Mouse (Mus musculus) forebrain, embryonic 14.5 days (tissue): ENCODE results near the gene Gm1604a. TPM values are rescaled to one million over a fixed set of nuclear protein-coding genes. Genes with fewer than 3 reads are reported as not detected.
"Not testable (repeated sequence)": the region's sequence is repeated elsewhere in the genome, so short reads cannot be mapped to it uniquely, and the experiment has no call there.

Source experiments
- ATAC-seq: fragments of 200-750 bp; cut with Nextera tagmentation; 2 replicates; pipeline ENCODE4 v1.8.0; 2017; ENCODE audit warnings: mild to moderate bottlenecking, moderate library complexity
- DNase-seq: peaks from one replicate; pipeline ENCODE4 v3.0.0-alpha.2; 2015; ENCODE audit warnings: low spot score
- H3K27ac ChIP-seq: fragments of 300-500 bp; sonication (generic); 2 replicates; pipeline ENCODE4 v1.5.1; 2014; ENCODE audit warnings: low read depth, mild to moderate bottlenecking, control low read depth, low read length, moderate library complexity
- H3K27me3 ChIP-seq: fragments of 300-500 bp; sonication (generic); replicated peaks from 2 replicates; pipeline ENCODE4 v1.6.1; 2014; ENCODE audit warnings: low read length, control low read depth, mixed read lengths; ENCODE audit not compliant: control insufficient read depth, insufficient read depth
- H3K36me3 ChIP-seq: fragments of 300-500 bp; sonication (generic); 2 replicates; pipeline ENCODE4 v1.6.1; 2014; ENCODE audit warnings: low read length, control low read depth; ENCODE audit not compliant: control insufficient read depth, insufficient read depth
- H3K4me1 ChIP-seq: fragments of 300-500 bp; sonication (generic); 2 replicates; pipeline ENCODE4 v1.6.1; 2014; ENCODE audit warnings: antibody characterized with exemption, low read length, control low read depth; ENCODE audit not compliant: control insufficient read depth, insufficient read depth
- H3K4me2 ChIP-seq: fragments of 300-500 bp; sonication (generic); 2 replicates; pipeline ENCODE4 v1.6.1; 2014; ENCODE audit warnings: mild to moderate bottlenecking, control low read depth, low read length
- H3K4me3 ChIP-seq: fragments of 300-500 bp; sonication (generic); 2 replicates; pipeline ENCODE4 v1.5.1; 2014; ENCODE audit warnings: low read depth, low read length, control low read depth
- H3K9ac ChIP-seq: fragments of 300-500 bp; sonication (generic); 2 replicates; pipeline ENCODE4 v1.6.1; 2014; ENCODE audit warnings: mild to moderate bottlenecking, low read length, control low read depth, moderate library complexity
- H3K9me3 ChIP-seq: fragments of 300-500 bp; sonication (generic); replicated peaks from 2 replicates; pipeline ENCODE4 v1.6.1; 2016; ENCODE audit warnings: low read length, control low read depth, mixed read lengths; ENCODE audit not compliant: control insufficient read depth
- WGBS: fragments of 180-500 bp; shearing (Covaris S2); extraction: QIAGEN DNeasy Blood & Tissue Kit; methylation state at CpG from one replicate; pipeline ENCODE4 v1.1.7; 2014; 5-methylcytosine and 5-hydroxymethylcytosine counted together
- polyA plus RNA-seq: library from polyadenylated mRNA; unstranded; fragments of >200 nt; fragmentation: Nextera tagmentation; extraction: Ambion mirVana; gene quantifications from 2 replicates; pipeline ENCODE4 v1.2.1, GENCODE M21; 2014

Gm1604a gene
- polyA plus RNA-seq, 1 experiment from 2014 or later: not detected

DNA sequence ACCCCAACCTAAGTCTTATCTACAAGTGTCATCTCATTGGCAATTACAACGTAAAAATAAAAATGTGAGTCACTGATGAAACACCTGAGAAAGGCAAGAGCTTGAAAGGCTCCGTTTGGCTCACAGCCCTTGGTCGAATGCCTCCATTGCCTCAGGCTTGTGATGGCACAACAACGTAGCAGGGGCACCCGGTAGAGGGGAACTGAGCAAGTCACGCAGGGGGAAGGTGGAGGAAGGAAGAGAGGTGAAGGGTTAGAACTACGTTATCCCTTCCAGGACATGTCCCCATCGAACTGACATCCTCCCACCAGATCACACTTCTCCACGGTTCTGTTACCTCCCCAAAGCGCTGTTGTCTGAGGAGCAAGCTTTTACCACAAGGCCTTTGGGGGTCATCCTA lies 101.1 kb downstream of the Gm1604a start:
- H3K36me3 ChIP-seq, H3K4me3 ChIP-seq, H3K9ac ChIP-seq, H3K4me2 ChIP-seq, H3K27ac ChIP-seq, DNase-seq, H3K4me1 ChIP-seq, H3K9me3 ChIP-seq, H3K27me3 ChIP-seq, ATAC-seq: not testable (repeated sequence)
- WGBS: 80% methylated on average over 5 of the region's 10 CpGs

- H3K4me3 ChIP-seq, H3K36me3 ChIP-seq, H3K27me3 ChIP-seq, H3K4me1 ChIP-seq, ATAC-seq, DNase-seq, H3K27ac ChIP-seq, H3K9ac ChIP-seq, H3K9me3 ChIP-seq, H3K4me2 ChIP-seq: not testable (repeated sequence)
- WGBS: no CpG with 5 or more reads among the region's 7 CpGs
Measured at GRCm38 (mm10) chr17:7134002-7134401, 108.6 kb downstream of the Gm1604a start.

DNA sequence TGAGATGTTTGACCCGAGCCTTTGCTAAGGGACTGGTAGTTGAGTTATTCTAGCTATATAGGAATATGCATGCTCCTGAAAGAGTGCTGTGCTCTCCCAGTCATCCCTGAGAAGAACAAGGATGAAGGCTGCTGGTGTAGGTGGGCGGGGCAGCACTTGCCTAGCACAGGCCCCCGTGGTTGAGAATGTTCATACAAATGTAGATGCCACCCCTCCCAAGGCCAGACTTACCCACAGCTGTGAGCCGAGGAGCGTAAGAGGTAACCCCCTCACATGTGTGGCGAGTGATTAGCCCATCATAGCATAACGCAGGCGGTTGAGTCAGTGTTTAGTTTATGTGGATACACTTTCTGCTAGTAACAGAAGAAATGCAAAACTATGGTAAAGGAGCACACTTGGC lies 109.9 kb downstream of the Gm1604a start:
- not testable (repeated sequence) for ATAC-seq, DNase-seq
- 93% methylated on average over 7 of the region's 8 CpGs for WGBS

More for the DNA sequence above, 109.9 kb downstream of the Gm1604a start:
- H3K4me1 ChIP-seq, H3K4me3 ChIP-seq, H3K4me2 ChIP-seq, H3K27me3 ChIP-seq, H3K27ac ChIP-seq, H3K9me3 ChIP-seq, H3K9ac ChIP-seq, H3K36me3 ChIP-seq: not testable (repeated sequence)

Other genes with a start within 250 kb of the Gm1604a start
- gene Ezr, start 242.8 kb upstream of the Gm1604a start, polyA plus RNA-seq: 94.0 and 101 TPM in 2 replicates
- 57.7 and 60.2 TPM in 2 replicates for gene Rsph3b, start 76.9 kb upstream of the Gm1604a start, polyA plus RNA-seq
- gene Tagap1, start 64.4 kb upstream of the Gm1604a start, polyA plus RNA-seq: 59.8 and 65.3 TPM in 2 replicates
- 93.3 and 108 TPM in 2 replicates for gene Rnaset2b, start 54.9 kb upstream of the Gm1604a start, polyA plus RNA-seq
- 0.40 TPM in 1 of 2 replicates, not detected in the other for gene Gm49721, start 46.7 kb upstream of the Gm1604a start, polyA plus RNA-seq
- 18.9 and 21.6 TPM in 2 replicates for gene Rps6ka2, start 144.5 kb downstream of the Gm1604a start, polyA plus RNA-seq